Mouse (Mus musculus) limb, embryonic 12.5 days (tissue): ENCODE data around the gene Oxsr1. TPM values are rescaled to one million over a fixed set of nuclear protein-coding genes. Genes with fewer than 3 reads are reported as not detected.

Source experiments
- ATAC-seq: fragments of 200-750 bp; cut with Nextera tagmentation; 2 replicates; pipeline ENCODE4 v1.8.0; 2017; ENCODE audit warnings: low read depth, moderate TSS enrichment; ENCODE audit not compliant: insufficient number of reproducible peaks, insufficient read depth, low FRiP score, low TSS enrichment
- H3K27ac ChIP-seq: fragments of 300-500 bp; sonication (generic); 2 replicates; pipeline ENCODE4 v1.5.1; 2016; ENCODE audit warnings: mild to moderate bottlenecking, moderate library complexity
- H3K27me3 ChIP-seq: fragments of 300-500 bp; sonication (generic); 2 replicates; pipeline ENCODE4 v1.6.1; 2016; ENCODE audit warnings: mild to moderate bottlenecking, moderate library complexity
- H3K36me3 ChIP-seq: fragments of 300-500 bp; sonication (generic); 2 replicates; pipeline ENCODE4 v1.6.1; 2016; ENCODE audit warnings: mild to moderate bottlenecking, moderate library complexity
- H3K4me1 ChIP-seq: fragments of 300-500 bp; sonication (generic); replicated peaks from 2 replicates; pipeline ENCODE4 v1.6.1; 2016
- H3K4me2 ChIP-seq: fragments of 300-500 bp; sonication (generic); 2 replicates; pipeline ENCODE4 v1.6.1; 2016; ENCODE audit warnings: mild to moderate bottlenecking, moderate library complexity
- H3K4me3 ChIP-seq: fragments of 300-500 bp; sonication (generic); replicated peaks from 2 replicates; pipeline ENCODE4 v1.5.1; 2016; ENCODE audit warnings: mild to moderate bottlenecking
- H3K9ac ChIP-seq: fragments of 300-500 bp; sonication (generic); replicated peaks from 2 replicates; pipeline ENCODE4 v1.6.1; 2016; ENCODE audit warnings: mild to moderate bottlenecking, moderate library complexity
- H3K9me3 ChIP-seq: fragments of 300-500 bp; sonication (generic); 2 replicates; pipeline ENCODE4 v1.6.1; 2016; ENCODE audit warnings: mild to moderate bottlenecking, moderate library complexity
- WGBS: fragments of 180-500 bp; shearing (Covaris S2); methylation state at CpG from one replicate; pipeline ENCODE4 v1.1.7; 2016; 5-methylcytosine and 5-hydroxymethylcytosine counted together
- polyA plus RNA-seq: library from polyadenylated mRNA; unstranded; fragments of >200 nt; fragmentation: Nextera tagmentation; extraction: Ambion mirVana; gene quantifications from 2 replicates; pipeline ENCODE4 v1.2.1, GENCODE M21; 2016

The Oxsr1 gene
- polyA plus RNA-seq, 1 experiment from 2014 or later, result 17.0 TPM

DNA sequence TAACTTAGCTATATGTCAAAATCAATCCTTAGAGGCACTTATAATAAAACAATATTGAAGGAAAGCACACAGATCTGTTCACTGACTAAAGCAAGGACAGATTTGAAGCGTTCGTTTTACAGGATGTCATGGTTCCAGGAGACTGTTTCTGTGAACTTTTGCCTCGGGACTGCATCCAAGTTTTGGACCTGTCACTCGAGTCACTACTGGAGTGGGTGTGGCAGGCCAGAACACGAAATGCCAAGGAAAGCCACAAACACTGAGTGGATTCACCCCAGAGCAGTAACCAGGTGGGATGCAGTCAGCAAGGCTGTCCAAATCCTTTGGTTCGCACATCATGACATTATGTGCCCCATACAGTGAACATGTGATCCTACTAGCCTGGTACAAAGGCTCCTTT lies 107.6 kb downstream of the Oxsr1 start:
- H3K4me3 ChIP-seq, result no peak overlapping the region
- peaks cover 8% of the 10 kb centered on the region; the same call in 1 of the 2 replicates for H3K9me3 ChIP-seq
- H3K27ac ChIP-seq, result no peak overlapping the region
- 93% methylated on average over 6 of the region's 6 CpGs for WGBS
- H3K9ac ChIP-seq, result no peak overlapping the region
- H3K27me3 ChIP-seq, result no peaks in the 10 kb centered on the region
- no peak for ATAC-seq
- no peak overlapping the region for H3K4me2 ChIP-seq
- peaks cover 3% of the 10 kb centered on the region; the same call in 1 of the 2 replicates for H3K36me3 ChIP-seq
- H3K4me1 ChIP-seq, result no peaks in the 10 kb centered on the region

- Histone ChIP-seq H3K9me3 (peaks cover 8% of the 10 kb centered on the region; the same call in 1 of the 2 replicates), H3K27me3 (no peaks in the 10 kb centered on the region), H3K4me3 (no peak overlapping the region), H3K36me3 (peaks cover 3% of the 10 kb centered on the region; the same call in 1 of the 2 replicates), H3K9ac (no peak overlapping the region), H3K4me1 (no peaks in the 10 kb centered on the region), H3K4me2 (no peak overlapping the region), H3K27ac (no peak overlapping the region)
- ATAC-seq, result no peak
- 77% methylated on average over 8 of the region's 8 CpGs for WGBS
Observed at GRCm38 (mm10) chr9:119212996-119213395, 109.2 kb downstream of the Oxsr1 start.

GRCm38 (mm10) chr9:119208998-119209397 lies 113.2 kb downstream of the Oxsr1 start, which contains the start of gene Slc22a13:
Gene Slc22a13, minus strand, starts transcription at chr9:119209098.
- no peak for ATAC-seq
- Histone ChIP-seq H3K9me3 (peaks cover 16% of the 10 kb centered on the region; the same call in 1 of the 2 replicates), H3K4me1 (no peaks in the 10 kb centered on the region), H3K27me3 (no peaks in the 10 kb centered on the region), H3K9ac (no peak within 1 kb of the TSS), H3K4me2 (no peak within 1 kb of the TSS), H3K4me3 (no peak within 1 kb of the TSS), H3K36me3 (no peaks in the 10 kb centered on the region), H3K27ac (no peak within 1 kb of the TSS)
- WGBS, result 94% methylated on average over 4 of the region's 4 CpGs

DNA sequence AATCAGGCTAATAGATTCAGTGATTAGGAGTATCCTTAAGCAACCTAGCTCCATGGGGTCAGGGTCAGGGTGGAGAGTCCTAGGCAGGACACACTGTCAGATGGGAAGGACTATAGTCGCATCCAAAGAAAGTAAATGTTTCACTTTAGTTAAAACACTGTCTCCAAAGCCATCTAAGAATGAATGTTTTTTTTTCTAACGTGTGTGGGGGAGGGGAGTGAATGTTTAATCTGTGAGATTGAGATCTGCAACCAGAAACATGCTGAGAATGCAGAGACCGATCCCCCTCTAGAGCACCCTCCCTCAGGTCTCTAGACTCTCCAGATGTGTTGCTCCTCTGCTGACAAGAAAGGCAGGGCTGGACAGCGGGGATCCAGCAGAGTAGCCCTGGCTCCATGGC lies 115.1 kb downstream of the Oxsr1 start:
- no peak overlapping the region for H3K27ac ChIP-seq
- no peaks in the 10 kb centered on the region for H3K27me3 ChIP-seq
- no peak overlapping the region for H3K4me3 ChIP-seq
- no peak overlapping the region for H3K4me2 ChIP-seq
- H3K9me3 ChIP-seq, result peaks cover 16% of the 10 kb centered on the region; the same call in 1 of the 2 replicates
- H3K9ac ChIP-seq, result no peak overlapping the region
- 81% methylated on average over 4 of the region's 4 CpGs for WGBS
- no peaks in the 10 kb centered on the region for H3K36me3 ChIP-seq
- ATAC-seq, result no peak
- no peaks in the 10 kb centered on the region for H3K4me1 ChIP-seq

- Histone ChIP-seq H3K27ac (no peak overlapping the region), H3K9me3 (peaks cover 12% of the 10 kb centered on the region; the same call in 1 of the 2 replicates), H3K4me1 (no peaks in the 10 kb centered on the region), H3K27me3 (no peaks in the 10 kb centered on the region), H3K36me3 (no peaks in the 10 kb centered on the region), H3K9ac (no peak overlapping the region), H3K4me2 (no peak overlapping the region), H3K4me3 (no peak overlapping the region)
- no peak for ATAC-seq
- 84% methylated on average over 2 of the region's 2 CpGs for WGBS
Observed at GRCm38 (mm10) chr9:119206666-119207065, 115.6 kb downstream of the Oxsr1 start.

GRCm38 (mm10) chr9:119205756-119206155 lies 116.5 kb downstream of the Oxsr1 start:
- H3K27me3 ChIP-seq, result no peaks in the 10 kb centered on the region
- H3K27ac ChIP-seq, result no peak overlapping the region
- WGBS, result 89% methylated on average over 5 of the region's 5 CpGs
- no peak overlapping the region for H3K4me3 ChIP-seq
- no peaks in the 10 kb centered on the region for H3K36me3 ChIP-seq
- H3K9ac ChIP-seq, result no peak overlapping the region
- peaks cover 12% of the 10 kb centered on the region; the same call in 1 of the 2 replicates for H3K9me3 ChIP-seq
- H3K4me2 ChIP-seq, result no peak overlapping the region
- no peaks in the 10 kb centered on the region for H3K4me1 ChIP-seq
- ATAC-seq, result no peak

DNA sequence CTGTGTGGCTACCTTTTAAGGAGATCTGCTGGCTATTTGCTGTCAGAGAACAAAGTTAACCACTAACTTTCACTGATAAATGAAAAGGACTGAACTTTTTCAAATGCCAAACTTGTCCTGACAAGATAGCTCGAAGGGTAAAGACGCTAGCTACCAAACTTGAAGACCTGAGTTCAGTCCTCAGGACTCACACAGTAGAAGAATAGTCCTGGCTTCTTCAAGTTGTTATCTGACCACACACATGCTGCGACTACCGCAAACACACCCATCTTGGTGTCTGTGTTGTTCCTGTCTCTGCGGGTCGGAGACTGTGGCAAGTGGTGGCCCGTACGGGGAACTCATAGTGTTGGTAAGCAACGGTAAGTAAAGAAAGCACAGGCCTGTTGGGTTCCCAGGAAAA lies 118.6 kb downstream of the Oxsr1 start:
- Histone ChIP-seq H3K27ac (no peak overlapping the region), H3K36me3 (no peaks in the 10 kb centered on the region), H3K4me3 (no peak overlapping the region), H3K27me3 (no peaks in the 10 kb centered on the region), H3K9ac (no peak overlapping the region), H3K4me2 (no peak overlapping the region), H3K9me3 (peaks cover 12% of the 10 kb centered on the region; the same call in 1 of the 2 replicates), H3K4me1 (no peaks in the 10 kb centered on the region)
- 92% methylated on average over 9 of the region's 9 CpGs for whole genome bisulfite sequencing
- no peak for ATAC-seq

- no peak for ATAC-seq
- Histone ChIP-seq H3K36me3 (no peaks in the 10 kb centered on the region), H3K4me2 (no peak overlapping the region), H3K9ac (no peak overlapping the region), H3K27ac (no peak overlapping the region), H3K4me3 (no peak overlapping the region), H3K27me3 (no peaks in the 10 kb centered on the region), H3K9me3 (peaks cover 12% of the 10 kb centered on the region; the same call in 1 of the 2 replicates), H3K4me1 (no peaks in the 10 kb centered on the region)
- WGBS, result 85% methylated on average over 5 of the region's 5 CpGs
Observed at GRCm38 (mm10) chr9:119201653-119202052, 120.6 kb downstream of the Oxsr1 start.

DNA sequence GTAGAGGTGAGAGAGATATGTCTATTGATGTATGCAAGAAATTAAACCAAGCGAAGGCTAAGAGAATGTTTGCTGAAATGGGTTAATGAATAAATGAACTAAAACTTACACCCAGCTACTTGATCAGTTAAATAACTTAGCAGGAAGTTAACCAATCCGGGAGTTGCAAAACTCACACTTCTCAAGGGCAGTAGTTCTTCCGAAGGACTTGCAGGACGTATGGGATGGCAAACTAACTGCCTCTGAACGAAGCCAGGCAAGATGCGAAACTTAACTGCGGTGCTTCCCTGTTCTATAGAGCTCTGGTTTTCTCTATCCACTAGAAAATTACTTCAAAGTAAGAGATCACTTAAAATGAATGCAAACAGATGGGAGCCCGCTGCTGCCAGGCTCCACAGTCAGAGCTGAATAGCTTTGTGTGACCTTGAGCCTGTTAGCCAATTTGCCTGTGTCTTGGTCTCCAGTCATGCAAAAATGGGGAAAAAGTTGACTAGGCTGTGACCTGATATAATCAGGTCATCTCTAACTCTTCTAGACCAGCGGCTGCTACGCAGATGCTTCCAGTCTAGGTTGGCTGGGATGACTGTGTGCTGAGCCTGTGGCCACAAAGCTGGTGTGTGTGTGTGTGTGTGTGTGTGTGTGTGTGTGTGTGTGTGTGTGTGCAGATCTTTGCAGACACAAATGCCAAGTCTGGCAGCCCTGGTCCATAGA lies 122.9 kb downstream of the Oxsr1 start:
- WGBS, result 86% methylated on average over 10 of the region's 10 CpGs

DNA sequence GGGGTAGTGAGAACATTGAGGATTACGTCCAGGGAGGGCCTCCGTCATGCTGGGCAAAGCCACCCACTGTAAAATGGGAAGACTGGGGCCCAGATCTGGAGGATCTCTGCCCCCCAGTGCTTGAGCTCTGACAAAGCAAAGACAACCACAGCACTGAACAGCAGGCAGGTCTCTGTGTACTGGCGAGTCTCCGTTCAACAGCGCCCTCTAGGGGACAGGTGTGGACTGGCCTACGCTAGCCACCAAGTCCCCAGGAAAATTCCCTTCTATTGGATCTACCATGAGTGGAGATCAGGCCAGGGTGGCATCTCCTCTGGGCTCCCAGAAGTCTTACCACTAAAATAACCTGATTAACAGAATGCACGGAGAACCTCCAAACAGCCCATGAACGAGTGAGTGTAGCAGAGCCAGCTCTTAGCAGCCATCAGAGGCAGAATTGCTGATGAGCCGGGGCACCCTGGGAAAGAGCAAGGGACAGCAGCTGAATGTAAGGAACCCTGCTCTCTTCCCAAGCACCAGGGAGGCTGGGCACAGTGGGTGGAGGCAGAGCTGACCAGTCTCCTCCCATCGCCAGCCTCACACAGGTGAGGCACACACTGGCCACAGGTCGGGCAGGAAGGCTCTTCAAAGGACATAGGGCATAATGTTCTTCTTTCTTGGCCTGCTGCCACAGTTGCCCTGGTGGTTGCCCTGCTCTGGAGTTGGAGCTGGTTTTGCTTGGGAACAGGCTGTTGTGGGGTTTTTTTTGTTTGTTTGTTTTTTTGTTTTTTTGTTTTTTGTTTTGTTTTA lies 129.8 kb downstream of the Oxsr1 start:
- H3K27ac ChIP-seq, result no peak overlapping the region
- WGBS, result 34% methylated on average over 11 of the region's 11 CpGs
- no peaks in the 10 kb centered on the region for H3K36me3 ChIP-seq
- H3K27me3 ChIP-seq, result no peaks in the 10 kb centered on the region
- H3K9me3 ChIP-seq, result no peaks in the 10 kb centered on the region
- H3K4me3 ChIP-seq, result no peak overlapping the region
- no peak for ATAC-seq
- H3K4me2 ChIP-seq, result no peak overlapping the region
- no peaks in the 10 kb centered on the region for H3K4me1 ChIP-seq
- no peak overlapping the region for H3K9ac ChIP-seq

More for the DNA sequence above, 122.9 kb downstream of the Oxsr1 start:
- Histone ChIP-seq H3K9ac (no peak overlapping the region), H3K4me3 (no peak overlapping the region), H3K36me3 (no peaks in the 10 kb centered on the region), H3K27me3 (no peaks in the 10 kb centered on the region), H3K4me2 (no peak overlapping the region), H3K27ac (no peak overlapping the region), H3K9me3 (peaks cover 2% of the 10 kb centered on the region; the same call in 1 of the 2 replicates), H3K4me1 (no peaks in the 10 kb centered on the region)
- ATAC-seq, result no peak
